Mouse (Mus musculus) spleen, adult 2 months (tissue): ENCODE data around the gene Hivep3. TPM values are rescaled to one million over a fixed set of nuclear protein-coding genes. Genes with fewer than 3 reads are reported as not detected.

Experiments
- DNase-seq, 2 experiments: peaks; one replicate each; pipeline versions ENCODE4 v3.0.0 to v3.0.0-alpha.2; 2012 to 2021; ENCODE audit warnings: low spot score in 2 of 2, low read depth in 1 of 2
- H3K27ac ChIP-seq: fragments of 200-500 bp; 2 replicates; pipeline ENCODE4 v1.5.1; 2012; ENCODE audit warnings: low read length, inconsistent platforms; ENCODE audit not compliant: insufficient read depth
- H3K27me3 ChIP-seq: fragments of 200-500 bp; 2 replicates; pipeline ENCODE4 v1.6.1; 2012; ENCODE audit warnings: mild to moderate bottlenecking, moderate library complexity, low read length, inconsistent platforms; ENCODE audit not compliant: control insufficient read depth, insufficient read depth
- H3K36me3 ChIP-seq: fragments of 200-500 bp; 2 replicates; pipeline ENCODE4 v1.6.1; 2012; ENCODE audit warnings: mild to moderate bottlenecking, low read length, inconsistent platforms; ENCODE audit not compliant: control insufficient read depth, insufficient read depth
- H3K4me1 ChIP-seq: fragments of 200-500 bp; 2 replicates; pipeline ENCODE4 v1.6.1; 2011; ENCODE audit warnings: inconsistent platforms; ENCODE audit not compliant: control insufficient read depth, insufficient read depth, insufficient read length
- H3K4me3 ChIP-seq: fragments of 200-500 bp; 2 replicates; pipeline ENCODE4 v1.5.1; 2011; ENCODE audit warnings: mild to moderate bottlenecking, inconsistent platforms; ENCODE audit not compliant: insufficient read depth, insufficient read length; ENCODE audit errors: extremely low read depth
- CTCF ChIP-seq: fragments of 200-500 bp; IDR thresholded peaks from 2 replicates; pipeline ENCODE4 v1.5.1; 2011; ENCODE audit warnings: mild to moderate bottlenecking, inconsistent platforms; ENCODE audit not compliant: insufficient read depth, insufficient read length, insufficient replicate concordance; ENCODE audit errors: extremely low read depth
- POLR2A ChIP-seq: fragments of 200-500 bp; IDR thresholded peaks from 2 replicates; pipeline ENCODE4 v1.6.1; 2011; ENCODE audit warnings: low read depth, low read length, inconsistent platforms
- WGBS: fragments of 180-500 bp; shearing (Covaris S2); methylation state at CpG from one replicate; pipeline ENCODE4 v1.1.7; 2018; 5-methylcytosine and 5-hydroxymethylcytosine counted together
- polyA plus RNA-seq: library from polyadenylated mRNA; depleted of rRNA; stranded (reverse); fragments of >200 nt; gene quantifications from 2 replicates; pipeline ENCODE4 v1.2.3, GENCODE M21; 2012

The Hivep3 gene
- polyA plus RNA-seq, 1 experiment, result 8.7 TPM

- no peaks in the 10 kb centered on the region for H3K36me3 ChIP-seq
- no peak for TF ChIP-seq POLR2A
- TF ChIP-seq CTCF, result no peak
- H3K4me1 ChIP-seq, result no peaks in the 10 kb centered on the region
- no peak overlapping the region for H3K27ac ChIP-seq
- 72% methylated on average over 3 of the region's 3 CpGs for WGBS
- H3K4me3 ChIP-seq, result no peak overlapping the region
- H3K27me3 ChIP-seq, result no peaks in the 10 kb centered on the region
- no peak for DNase-seq
Observed at GRCm38 (mm10) chr4:119798891-119799290, 65.3 kb downstream of the Hivep3 start.

GRCm38 (mm10) chr4:119806556-119806955, 73.0 kb downstream of the Hivep3 start:
- 78% methylated on average over 2 of the region's 2 CpGs for WGBS
- H3K4me1 ChIP-seq, result no peaks in the 10 kb centered on the region
- H3K4me3 ChIP-seq, result no peak overlapping the region
- H3K27me3 ChIP-seq, result no peaks in the 10 kb centered on the region
- H3K27ac ChIP-seq, result no peak overlapping the region
- no peak for DNase-seq
- TF ChIP-seq POLR2A (no peak), CTCF (no peak)
- H3K36me3 ChIP-seq, result no peaks in the 10 kb centered on the region

- H3K36me3 ChIP-seq, result no peaks in the 10 kb centered on the region
- TF ChIP-seq CTCF, result no peak
- TF ChIP-seq POLR2A, result no peak
- no peak for DNase-seq
- 14% methylated on average over 2 of the region's 2 CpGs for WGBS
- H3K27me3 ChIP-seq, result no peaks in the 10 kb centered on the region
- H3K4me3 ChIP-seq, result no peak overlapping the region
- H3K4me1 ChIP-seq, result no peaks in the 10 kb centered on the region
- H3K27ac ChIP-seq, result no peak overlapping the region
Observed at GRCm38 (mm10) chr4:119807359-119807758, 73.8 kb downstream of the Hivep3 start.

GRCm38 (mm10) chr4:119809245-119809644, 75.7 kb downstream of the Hivep3 start:
- peak in 1 of 2 experiments; percentile 19 for DNase-seq
- no peak overlapping the region for H3K27ac ChIP-seq
- H3K27me3 ChIP-seq, result no peaks in the 10 kb centered on the region
- no peak overlapping the region for H3K4me3 ChIP-seq
- 71% methylated on average over 5 of the region's 5 CpGs for WGBS
- H3K36me3 ChIP-seq, result no peaks in the 10 kb centered on the region
- H3K4me1 ChIP-seq, result peaks cover 6% of the 10 kb centered on the region
- TF ChIP-seq CTCF, result no peak
- TF ChIP-seq POLR2A, result no peak

- no peak for TF ChIP-seq POLR2A
- TF ChIP-seq CTCF, result no peak
- H3K4me3 ChIP-seq, result no peak overlapping the region
- H3K4me1 ChIP-seq, result peaks cover 9% of the 10 kb centered on the region
- no peak for DNase-seq
- no peaks in the 10 kb centered on the region for H3K27me3 ChIP-seq
- no peak overlapping the region for H3K27ac ChIP-seq
- WGBS, result 11% methylated on average over 2 of the region's 2 CpGs
- no peaks in the 10 kb centered on the region for H3K36me3 ChIP-seq
Observed at GRCm38 (mm10) chr4:119812775-119813174, 79.2 kb downstream of the Hivep3 start.

- Histone ChIP-seq H3K36me3 (no peaks in the 10 kb centered on the region), H3K4me1 (peaks cover 9% of the 10 kb centered on the region), H3K27me3 (no peaks in the 10 kb centered on the region), H3K27ac (no peak overlapping the region), H3K4me3 (no peak overlapping the region)
- TF ChIP-seq CTCF (no peak), POLR2A (no peak)
- 23% methylated on average over 10 of the region's 12 CpGs for WGBS
- DNase-seq, result no peak
Observed at GRCm38 (mm10) chr4:119813500-119814184, 80.1 kb downstream of the Hivep3 start.

GRCm38 (mm10) chr4:119814185-119815132, 80.9 kb downstream of the Hivep3 start:
- Histone ChIP-seq H3K27ac (no peak overlapping the region), H3K27me3 (no peaks in the 10 kb centered on the region), H3K4me1 (peaks cover 9% of the 10 kb centered on the region), H3K36me3 (no peaks in the 10 kb centered on the region), H3K4me3 (peak overlapping the region; percentile 20; the same call in 1 of the 2 replicates)
- no peak for TF ChIP-seq POLR2A
- TF ChIP-seq CTCF, result no peak
- no peak for DNase-seq
- 11% methylated on average over 47 of the region's 47 CpGs for WGBS
